Mouse (Mus musculus) adrenal gland, postnatal 10 days (tissue): ENCODE measurements at regions not wholly inside any gene's neighbourhood (a gene's known extent, or its start where the extent isn't known, plus 50 kb on each side); places are given as distances from the start of the nearest gene placed in this dataset.

Experiments used
- DNase-seq: peaks from one replicate; pipeline ENCODE4 v3.0.0; 2021; ENCODE audit warnings: mixed read lengths

- DNase-seq, result no peak
These were observed 60.4 kb upstream of the Rap1gds1 start for GRCm38 (mm10) chr3:139135371-139135770.

- no peak for DNase-seq
These were observed 61.0 kb upstream of the Rap1gds1 start for GRCm38 (mm10) chr3:139136044-139136443.

GRCm38 (mm10) chr3:139152654-139153053 lies 52.8 kb upstream of the Stpg2 start:
- peak; percentile 9 for DNase-seq

- no peak for DNase-seq
These were observed 51.2 kb upstream of the Stpg2 start for GRCm38 (mm10) chr3:139154294-139154693.
